Mouse (Mus musculus) CD4-positive helper T cell, adult 2 months (primary cell): ENCODE measurements around the gene Arl4d.
A peak's percentile ranks its signal among the peaks of the same experiment; 100 is the strongest.
"Not testable (repeated sequence)": the region's sequence is repeated elsewhere in the genome, so short reads cannot be mapped to it uniquely, and the experiment has no call there.

ENCODE experiments used
- DNase-seq: peaks from one replicate; pipeline ENCODE4 v3.0.0-alpha.2; 2012; ENCODE audit warnings: low read depth, missing footprints, low spot score

Arl4d gene

DNA sequence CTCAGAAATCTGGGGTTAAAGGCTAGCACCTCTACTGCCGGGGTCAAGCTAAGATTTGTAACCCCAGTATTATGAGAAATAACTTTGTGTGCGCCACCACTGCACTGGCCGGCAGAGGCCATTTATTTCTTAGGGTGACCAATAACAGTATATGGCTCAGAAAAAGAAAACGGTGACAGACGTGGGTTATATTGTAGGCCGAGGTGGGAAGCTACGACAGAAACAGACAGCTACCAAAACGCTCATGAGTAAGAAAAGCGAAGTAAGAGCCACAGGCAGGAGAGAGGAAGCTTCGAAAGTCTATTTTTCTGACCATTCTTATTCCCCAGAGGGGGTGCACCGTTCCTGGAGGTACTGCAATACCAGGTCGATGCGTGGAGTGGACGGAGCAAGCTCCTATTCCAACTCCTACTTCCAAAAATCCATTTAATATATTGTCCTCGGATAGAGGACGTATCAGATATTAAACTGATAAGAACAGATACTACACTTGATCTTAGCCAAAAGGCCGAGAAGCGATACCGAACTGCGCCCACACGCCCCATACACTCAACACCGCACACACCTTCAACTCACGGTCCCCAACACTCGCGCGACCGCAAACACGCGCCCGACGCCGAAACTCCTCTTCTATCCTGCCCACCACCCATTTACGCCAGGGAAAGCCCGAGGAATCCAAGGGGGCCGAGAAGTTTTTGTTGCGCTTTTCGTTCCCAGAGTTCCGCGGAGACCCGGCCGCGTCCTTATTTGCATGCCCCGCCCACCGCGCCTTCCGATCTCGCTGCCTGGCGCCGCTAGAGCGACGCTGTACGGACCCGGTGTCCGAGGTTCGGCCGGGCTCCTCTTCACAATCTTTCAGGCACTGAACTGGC, 19.7 kb upstream of the Arl4d start:
- DNase-seq, result peak; percentile 87

DNA sequence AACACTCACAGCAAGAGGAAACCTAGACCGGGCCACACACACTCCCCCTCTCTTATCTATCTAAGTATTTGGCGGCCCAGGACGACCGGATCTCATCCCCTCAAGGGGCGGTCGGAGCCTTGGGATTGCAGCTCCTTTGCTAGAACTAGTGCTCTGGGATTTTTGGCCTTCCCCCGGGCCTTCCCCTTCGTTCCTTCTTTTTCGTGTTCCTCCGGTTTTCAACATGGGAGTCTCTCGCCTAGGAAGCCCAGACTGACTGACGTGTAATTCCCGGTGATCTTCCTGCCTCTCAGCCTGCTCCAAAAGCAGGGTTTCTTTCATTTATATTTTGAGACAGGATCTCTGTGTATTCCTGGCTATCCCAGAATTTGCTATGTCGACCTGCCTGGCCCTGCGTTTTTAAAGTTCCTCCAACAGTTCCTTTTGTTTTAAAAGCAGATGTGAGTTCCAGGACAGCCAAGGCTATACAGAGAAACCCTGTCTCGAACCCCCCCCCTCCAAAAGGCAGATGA, 19.0 kb upstream of the Arl4d start:
- not testable (repeated sequence) for DNase-seq

DNA sequence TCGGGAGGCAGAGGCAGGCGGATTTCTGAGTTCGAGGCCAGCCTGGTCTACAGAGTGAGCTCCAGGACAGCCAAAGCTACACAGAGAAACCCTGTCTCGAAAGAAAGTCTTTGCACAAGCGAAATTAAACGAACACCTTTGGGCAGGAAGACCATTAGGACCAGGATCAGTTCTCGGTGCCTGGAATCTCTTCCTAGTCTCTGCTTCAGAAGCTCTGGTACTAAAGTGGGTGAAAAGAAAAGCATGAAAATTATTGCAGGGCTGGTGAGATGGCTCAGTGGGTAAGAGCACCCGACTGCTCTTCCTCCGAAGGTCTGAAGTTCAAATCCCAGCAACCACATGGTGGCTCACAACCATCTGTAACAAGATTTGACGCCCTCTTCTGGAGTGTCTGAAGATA, 18.2 kb upstream of the Arl4d start:
- not testable (repeated sequence) for DNase-seq

DNA sequence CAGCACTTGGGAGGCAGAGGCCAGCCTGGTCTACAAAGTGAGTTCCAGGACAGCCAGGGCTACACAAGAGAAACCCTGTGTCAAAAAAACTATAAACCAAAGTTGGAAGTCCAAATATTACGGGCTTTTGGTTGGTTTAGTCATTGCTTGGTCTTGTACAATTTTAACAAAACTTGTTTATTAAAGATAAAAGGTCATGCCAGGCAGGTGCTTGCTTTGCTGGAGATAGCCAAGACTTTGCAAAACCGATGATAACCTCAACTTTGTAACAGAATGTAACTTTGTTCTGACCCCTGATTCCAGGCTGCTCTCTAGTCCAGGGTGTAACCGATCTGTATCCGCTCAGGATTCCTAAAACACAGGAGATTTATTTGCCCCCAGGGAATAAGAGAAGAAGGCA, 9.0 kb upstream of the Arl4d start:
- no peak for DNase-seq

DNA sequence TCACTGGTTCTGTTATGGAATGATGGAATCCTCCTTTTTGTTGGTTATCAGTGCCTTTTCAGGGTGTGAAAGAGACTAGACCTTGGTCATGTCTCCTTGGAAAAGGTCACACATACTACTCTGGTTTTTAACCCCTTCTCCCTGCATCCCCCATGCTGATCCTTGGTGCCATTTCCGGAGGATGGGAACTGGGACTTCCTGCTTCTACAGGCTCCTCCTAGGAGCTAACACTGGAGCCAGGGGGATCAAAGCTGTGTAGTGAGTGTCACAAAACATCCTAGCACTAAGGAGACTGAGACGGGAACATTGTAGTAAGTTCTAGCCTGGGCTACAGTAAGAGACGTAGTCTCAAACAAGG, 7.8 kb upstream of the Arl4d start:
- DNase-seq, result no peak

DNA sequence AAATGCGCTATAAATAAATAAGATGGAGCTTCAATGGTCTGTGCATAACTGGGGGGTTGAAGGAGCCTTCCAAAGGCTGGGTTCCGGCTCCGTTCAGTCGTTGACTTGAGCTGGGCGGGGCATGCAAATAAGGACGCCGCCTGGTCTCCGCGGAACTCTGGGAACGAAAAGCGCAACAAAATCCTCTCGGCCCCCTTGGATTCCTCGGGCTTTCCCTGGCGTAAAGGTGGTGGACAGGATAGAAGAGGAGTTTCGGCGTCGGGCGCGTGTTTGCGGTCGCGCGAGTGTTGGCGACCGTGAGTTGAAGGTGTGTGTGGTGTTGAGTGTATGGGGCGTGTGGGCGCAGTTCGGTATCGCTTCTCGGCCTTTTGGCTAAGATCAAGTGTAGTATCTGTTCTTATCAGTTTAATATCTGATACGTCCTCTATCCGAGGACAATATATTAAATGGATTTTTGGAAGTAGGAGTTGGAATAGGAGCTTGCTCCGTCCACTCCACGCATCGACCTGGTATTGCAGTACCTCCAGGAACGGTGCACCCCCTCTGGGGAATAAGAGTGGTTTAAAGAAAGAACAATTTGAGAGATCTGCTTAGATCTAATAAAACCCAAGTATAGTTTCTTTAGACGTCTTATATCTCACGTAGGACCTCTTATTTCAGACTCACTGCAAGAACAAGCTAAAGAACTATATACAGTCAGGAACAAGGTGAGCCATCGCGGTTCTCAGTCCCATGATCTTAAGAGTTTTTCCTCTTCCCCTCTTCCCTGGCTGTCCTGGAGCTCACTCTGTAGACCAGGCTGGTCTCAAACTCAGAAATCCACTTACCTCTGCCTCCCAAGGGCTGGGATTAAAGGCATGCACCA, 7.2 kb upstream of the Arl4d start:
- DNase-seq, result peak; percentile 88

DNA sequence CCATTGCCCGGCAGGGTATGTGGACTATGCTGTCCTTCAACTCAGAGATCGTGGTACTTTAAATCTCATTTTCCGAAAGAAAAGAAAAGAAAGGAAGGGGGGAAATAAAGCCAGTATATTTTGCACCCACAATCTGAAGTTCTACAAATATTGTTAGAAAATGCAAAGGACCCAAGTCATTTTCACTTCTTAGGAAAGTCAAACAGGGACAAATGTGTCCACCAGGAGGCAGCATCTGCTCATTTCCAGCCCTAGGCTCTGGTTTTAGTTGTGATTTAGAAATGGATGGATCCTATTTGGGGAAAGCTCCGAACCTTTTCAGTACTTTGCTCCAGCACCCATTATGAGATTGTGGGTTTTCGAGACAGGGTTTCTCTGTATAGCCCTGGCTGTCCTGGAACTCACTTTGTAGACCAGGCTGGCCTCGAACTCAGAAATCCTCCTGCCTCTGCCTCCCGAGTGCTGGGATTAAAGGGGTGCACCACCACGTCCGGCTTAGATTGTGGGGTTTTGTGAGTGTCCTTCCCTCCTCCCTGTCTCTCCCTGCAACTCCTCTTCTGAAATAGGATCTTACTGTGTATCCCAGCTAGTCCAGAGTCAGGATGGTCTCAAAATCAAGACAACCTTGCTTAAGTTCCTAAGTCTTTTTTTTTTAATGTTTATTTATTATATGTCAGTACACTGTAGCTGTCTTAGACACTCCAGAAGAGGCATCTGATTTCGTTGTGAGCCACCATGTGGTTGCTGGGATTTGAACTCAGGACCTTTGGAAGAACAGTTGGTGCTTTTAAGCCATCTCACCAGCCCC, 6.4 kb upstream of the Arl4d start:
- peak; percentile 87 for DNase-seq

DNA sequence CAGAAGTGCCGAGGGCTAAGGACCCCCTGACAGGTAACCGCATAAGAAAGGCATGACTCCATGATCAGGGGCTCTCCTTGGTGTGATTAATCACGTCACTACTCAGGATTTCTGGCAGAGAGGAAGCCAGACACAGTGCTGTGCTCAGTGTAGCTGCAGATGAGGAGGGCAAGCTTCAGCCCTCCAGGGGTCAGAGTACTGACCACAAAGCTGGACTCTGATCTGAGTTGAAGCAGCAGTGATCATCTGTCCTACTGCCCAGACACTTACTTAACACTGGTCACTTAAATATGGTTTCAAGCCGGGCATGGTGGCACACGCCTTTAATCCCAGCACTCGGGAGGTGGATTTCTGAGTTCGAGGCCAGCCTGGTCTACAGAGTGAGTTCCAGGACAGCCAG, 4.2 kb upstream of the Arl4d start:
- DNase-seq, result no peak

DNA sequence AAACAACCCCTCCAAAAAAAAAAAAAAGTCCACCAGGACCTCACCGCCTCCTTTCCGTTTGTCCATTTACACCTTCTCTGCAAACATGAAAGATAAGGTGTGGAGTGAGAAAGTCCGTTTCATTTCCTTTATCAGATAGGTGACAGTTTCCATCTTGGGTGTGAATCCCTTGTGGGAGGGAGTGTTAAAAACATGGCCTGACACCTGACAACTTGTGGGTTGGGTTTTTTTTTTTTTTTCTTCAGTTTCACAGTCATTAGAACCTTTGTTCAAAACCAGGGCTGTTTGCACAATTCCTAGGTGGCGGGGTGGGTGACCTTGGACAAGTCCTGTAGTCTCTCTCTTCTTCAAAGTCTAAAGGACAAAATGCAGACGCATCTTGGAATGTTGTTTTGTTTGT, 3.6 kb upstream of the Arl4d start:
- peak; percentile 71 for DNase-seq

DNA sequence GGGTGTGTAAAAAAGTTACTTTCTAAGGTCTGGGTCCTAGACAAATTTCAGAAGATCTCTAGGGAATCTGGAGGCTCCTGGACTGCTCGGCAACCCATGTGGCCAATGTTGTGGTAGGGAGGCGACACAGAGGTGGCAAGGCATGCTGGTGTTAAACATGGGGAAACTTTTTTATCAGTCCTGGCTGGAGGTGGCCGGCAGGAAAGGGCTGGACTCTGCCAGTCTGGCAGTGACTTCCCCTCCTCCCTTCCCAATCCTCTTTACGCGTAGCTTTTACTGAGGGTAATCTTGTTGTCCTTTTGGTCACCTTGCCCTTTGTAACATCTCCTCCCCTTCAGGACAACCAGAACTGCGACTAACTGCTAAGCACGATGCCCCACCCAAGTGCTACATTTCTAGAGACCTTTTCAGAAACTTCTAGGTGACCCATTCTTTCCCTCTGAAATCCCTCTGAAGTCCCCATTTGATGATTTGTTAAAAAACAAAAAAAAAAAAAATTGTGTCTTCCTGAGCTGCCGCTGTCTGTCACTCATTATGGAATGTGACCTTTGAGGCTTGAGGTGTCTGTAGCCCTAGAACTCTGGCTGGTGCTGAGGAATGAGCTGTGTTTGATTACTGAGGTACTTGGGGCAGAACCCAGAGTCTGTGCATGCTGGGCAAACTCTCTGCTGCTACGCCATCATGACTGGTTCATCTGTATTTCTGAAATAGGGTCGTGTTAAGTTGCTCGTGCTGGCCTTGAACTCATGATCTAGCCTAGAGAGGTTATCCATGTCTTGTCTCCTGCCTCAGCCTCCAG, 1.9 kb upstream of the Arl4d start:
- DNase-seq, result no peak

DNA sequence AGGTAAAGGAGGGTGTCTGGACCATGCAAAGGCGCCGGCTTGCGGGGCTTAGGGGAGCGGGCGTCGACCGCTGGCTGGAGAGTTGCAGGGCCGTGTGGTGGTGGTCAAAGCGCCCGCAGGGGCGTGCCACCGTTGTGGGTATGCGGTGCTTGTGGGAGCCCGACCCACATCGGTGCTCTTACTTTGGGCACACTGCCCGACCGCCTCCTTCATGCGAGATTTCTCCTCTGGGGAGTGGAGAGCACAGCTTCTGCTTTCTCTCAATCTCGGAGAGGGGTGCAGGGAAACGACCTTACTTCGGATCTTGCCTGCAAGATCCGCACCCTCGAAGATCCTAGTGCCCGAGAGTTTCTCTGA, 273 bp downstream of the Arl4d start:
- DNase-seq, result no peak

DNA sequence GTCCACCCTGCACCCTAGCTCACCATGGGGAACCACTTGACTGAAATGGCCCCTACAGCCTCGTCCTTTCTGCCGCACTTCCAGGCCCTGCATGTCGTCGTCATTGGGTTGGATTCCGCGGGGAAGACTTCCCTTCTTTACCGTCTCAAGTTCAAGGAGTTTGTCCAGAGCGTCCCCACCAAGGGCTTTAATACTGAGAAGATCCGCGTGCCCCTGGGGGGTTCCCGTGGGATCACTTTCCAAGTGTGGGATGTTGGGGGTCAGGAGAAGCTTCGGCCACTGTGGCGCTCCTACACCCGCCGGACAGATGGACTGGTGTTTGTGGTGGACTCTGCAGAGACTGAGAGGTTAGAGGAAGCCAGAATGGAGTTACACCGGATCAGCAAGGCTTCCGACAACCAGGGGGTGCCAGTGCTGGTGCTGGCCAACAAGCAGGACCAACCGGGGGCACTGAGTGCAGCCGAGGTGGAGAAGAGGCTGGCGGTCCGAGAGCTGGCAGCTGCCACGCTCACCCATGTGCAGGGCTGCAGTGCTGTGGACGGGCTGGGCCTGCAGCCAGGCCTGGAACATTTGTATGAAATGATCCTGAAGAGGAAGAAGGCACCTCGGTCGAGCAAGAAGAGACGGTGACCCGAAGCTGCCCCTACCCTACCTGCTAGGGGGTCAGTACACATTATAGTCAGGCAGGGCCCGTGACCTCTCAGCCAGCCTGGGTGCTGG, 1.4 kb downstream of the Arl4d start:
- DNase-seq, result no peak

DNA sequence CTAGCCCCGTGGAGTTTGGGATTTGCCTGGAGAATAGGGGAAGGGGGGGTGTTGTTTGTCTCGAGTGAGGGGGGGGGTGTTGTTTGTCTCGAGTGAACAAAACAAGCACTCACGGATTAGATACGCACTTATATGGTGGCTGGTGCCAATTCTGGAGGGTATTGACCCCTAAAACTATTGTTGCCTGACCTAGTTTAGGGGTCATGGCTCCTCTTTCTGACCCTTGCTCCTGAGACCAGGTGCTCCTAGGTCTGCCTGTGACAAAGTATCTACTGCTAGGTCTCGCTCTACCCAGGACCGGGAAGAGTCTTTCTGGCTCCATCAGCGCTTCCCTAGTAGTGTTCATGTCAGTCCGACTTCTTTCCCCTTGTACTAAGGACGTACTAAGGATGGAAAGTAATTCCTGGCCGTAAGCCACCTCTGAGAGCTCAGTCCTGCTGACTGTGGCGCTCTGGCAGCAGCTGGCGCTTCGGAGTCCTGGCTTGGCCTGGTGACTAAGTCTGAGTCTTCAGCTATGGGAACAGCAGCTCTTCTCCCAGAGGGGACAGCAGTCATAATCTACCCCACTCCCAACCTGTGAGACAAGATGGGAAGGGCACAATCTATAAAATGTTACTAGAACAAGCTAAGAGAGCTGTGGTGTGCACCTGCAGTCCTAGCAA, 2.7 kb downstream of the Arl4d start:
- DNase-seq, result no peak

DNA sequence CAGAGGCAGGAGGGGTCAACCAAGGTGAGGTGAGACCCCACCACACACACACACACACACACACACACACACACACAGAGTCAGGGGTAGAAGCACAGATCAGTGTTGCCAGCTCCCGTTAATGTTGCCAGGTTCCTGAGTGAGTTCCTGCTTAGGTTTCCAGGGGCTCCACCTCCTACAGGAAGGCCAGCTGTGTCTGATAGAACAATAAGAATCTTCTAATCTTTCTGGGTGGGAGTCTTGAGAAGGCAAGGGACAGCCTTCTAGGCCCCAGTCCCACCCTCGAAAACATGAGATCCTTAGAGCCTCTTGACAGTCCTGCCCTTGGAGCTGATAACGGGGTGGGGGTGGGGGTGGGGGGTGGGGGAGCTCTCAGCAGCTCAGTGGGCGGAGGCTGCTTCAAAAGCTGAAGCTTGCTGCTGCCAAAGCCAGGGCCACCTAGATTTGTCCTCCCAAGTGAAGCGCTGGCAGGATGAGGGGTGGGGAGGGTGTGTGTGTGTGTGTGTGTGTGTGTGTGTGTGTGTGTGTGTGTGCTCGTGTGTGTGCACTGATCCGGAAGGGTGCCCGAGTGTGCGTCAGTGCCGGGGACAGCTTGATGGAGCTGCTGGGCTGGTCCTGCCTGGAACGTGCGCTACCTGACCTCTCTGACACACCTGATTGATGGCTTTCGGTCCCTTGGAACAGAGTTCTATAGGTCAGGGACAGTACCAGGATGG, 3.4 kb downstream of the Arl4d start:
- no peak for DNase-seq

DNA sequence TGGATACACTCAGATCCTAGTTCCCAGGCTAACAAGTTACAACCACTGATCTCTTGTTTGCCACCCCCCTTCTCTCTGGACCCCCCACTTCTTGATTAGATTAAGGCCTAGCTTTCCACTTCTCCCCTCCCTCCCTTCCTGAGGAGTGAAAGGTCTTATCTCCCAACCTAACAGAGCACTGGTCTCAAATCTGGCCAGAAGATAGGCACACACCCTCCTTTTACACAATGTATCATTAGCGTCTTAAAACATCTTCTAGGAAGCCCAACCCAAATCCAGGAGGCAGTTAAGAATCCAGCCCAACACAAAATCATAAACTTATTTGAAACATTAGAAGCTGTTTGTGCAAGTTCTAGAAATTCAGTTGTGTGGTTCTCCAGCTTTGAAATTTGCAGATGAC, 5.0 kb downstream of the Arl4d start:
- DNase-seq, result no peak

DNA sequence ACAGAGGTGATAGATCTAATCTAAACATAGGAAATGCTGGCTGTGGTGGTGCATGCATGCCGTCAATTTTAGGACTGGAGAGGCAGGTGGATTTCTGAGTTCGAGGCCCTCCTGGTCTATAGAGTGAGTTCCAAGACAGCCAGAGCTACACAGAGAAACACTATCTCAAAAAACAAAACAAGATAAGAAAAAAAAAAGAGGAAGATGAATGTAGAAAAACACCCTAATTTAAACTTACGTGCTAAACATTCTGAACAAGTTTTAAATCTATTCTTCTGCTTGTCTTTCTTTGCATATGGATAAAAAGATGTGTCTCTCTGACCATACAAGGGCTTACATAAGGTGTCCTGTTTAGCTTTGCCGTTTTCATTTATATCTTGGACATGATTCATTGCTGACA, 5.9 kb downstream of the Arl4d start:
- no peak for DNase-seq

DNA sequence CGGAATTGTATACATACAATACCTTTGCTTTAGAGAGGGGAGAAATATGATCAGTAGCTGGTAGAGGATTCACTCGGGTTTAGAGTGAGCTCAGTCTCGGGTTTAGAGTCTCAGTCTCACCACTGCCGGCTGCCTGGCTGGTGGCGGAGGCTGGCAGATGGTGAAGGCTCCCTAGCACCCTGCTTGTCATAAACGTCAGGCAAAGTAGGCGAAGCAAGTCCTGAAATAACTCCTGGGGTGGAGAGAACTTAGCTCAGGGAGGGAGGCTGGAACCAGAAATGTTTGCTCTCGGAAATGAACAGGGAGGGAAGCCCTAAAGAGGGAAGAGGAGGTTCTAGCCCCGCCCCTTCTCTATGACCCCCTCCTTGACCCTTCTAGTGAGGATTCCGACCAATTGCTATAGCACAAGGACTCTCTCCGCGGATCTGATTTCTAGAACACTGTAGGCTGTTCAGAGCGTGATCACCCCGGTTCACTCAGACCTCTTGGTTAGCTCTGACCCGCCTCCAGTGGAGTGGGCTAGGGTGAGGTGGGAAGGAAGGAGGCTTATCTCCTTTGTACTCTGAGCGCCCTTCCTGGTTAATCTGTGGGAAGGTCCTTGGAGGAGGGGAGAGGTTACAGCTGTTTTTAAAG, 7.8 kb downstream of the Arl4d start:
- no peak for DNase-seq

DNA sequence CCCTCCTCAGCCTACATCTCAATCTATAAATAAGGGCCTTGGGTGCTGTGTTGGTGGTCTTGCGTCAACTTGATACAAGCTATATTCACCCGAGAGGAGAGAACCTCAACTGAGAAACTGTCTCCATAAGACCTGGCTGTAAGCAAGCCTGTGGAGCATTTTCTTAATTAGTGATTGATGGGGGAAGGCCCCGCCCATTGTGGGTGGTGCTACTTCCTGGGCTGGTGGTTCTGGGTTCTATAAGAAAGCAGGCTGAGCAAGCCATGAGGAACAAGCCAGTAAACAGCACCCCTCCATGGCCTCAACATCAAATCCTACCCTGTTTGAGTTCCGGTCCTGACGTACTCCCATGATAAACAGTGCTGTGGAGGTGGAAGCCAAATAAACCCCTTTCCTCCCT, 8.8 kb downstream of the Arl4d start:
- DNase-seq, result no peak

DNA sequence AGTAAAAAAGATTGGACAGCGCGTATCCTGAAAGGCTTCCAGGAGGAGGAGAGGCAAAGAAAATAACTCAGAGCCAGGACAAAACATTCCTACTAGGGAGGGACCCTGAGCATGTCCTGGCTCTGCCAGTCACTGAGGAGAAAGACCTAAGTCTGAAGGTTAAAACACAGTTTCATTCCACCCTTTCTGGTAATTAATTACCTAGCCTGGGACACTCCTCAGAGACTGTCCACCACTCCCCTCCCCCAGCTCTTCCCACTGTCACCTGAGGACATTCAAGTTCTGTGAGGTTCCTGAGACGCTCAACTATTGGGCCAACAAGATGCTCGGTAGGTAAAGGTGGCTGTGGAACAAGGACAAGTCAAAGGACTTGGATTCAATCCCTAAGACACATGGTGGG, 10.0 kb downstream of the Arl4d start:
- DNase-seq, result no peak
